Mouse (Mus musculus): Measurements from ENCODE around the gene Gm37240.
A peak's percentile ranks its signal among the peaks of the same experiment; 100 is the strongest.
"Not testable (repeated sequence)": the region's sequence is repeated elsewhere in the genome, so short reads cannot be mapped to it uniquely, and the experiment has no call there.

Gene Gm37240

DNA sequence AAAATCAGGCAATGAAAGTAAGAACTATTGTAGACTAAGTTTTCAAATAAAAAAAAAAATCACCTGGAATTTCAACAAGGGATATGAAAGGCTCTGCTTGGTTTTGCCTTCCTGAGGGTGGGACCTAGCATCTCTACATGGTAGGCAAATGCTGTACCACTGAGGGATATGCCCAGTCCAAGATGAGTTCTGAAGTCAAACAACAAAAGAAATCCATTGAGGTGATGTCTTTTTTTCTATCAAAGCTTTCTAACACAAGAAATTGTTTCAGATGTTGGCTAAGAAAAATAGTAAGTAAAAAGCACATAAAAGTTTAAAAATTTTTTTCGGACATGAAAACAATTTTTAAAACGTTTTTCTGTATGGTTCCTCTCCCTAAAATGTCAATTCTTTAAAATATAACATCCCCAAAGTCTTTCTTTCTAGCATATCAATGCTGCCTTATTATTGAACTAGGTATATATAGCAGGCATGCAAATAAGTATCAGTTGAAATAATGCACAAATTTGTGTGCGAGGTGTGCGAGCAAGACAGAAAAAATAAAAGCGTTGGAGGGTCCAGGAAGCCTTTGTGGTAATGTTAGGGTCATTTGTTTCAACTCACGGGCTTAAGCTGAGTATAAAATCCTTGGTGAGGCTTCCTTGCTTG is 314.0 kb downstream of the Gm37240 start:
- no peak for DNase-seq (ENCODE audit: low spot score in 2 of 2)

GRCm38 (mm10) chr3:85572502-85572901 is 314.8 kb downstream of the Gm37240 start:
- not testable (repeated sequence) for DNase-seq (ENCODE audit: low spot score in 2 of 2)

DNA sequence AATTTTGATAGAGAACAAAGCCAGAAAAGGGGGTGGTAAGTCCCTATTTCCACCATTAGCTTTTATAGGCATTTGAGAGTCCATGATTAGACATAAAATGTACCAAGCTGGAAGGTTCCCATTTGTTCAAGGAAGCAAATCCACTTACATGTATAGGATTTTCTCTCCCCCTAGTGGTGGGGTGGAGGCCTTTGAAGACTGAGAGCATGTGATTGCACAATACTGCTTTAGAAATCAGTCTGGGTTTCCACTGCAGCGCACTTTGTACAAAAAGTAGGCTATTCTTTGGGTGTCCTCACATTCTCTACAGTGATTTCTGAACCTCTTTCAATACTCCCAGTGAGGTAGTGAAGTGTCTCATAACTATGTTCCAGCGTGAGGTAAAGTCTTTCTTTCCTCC is 316.0 kb downstream of the Gm37240 start:
- peak; percentile 33 to 56 for DNase-seq (ENCODE audit: low spot score in 2 of 2)

DNA sequence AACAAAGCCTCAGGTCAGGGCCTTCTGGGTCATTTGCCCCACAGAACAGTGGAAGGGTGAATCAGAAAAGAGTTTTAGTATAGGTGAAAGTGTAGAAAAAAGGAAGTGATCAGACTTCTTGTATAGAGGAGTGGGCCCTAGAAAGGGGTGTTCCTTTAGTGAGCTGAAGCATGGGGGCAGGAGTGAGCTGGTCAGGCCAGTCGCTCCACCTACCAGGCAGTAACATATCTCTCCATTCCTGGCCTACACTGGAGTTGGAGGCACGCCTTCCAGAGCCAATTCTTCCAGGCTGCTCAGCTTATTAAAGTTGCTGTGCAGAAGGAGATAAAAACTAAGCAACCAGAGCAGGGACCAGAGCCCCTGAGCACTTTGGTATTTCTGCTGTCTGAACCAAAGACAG is 322.7 kb downstream of the Gm37240 start:
- DNase-seq (ENCODE audit: low spot score in 2 of 2) = no peak

- DNase-seq (ENCODE audit: low spot score in 2 of 2) = no peak
Observed at GRCm38 (mm10) chr3:85553731-85554277, 333.5 kb downstream of the Gm37240 start.

DNA sequence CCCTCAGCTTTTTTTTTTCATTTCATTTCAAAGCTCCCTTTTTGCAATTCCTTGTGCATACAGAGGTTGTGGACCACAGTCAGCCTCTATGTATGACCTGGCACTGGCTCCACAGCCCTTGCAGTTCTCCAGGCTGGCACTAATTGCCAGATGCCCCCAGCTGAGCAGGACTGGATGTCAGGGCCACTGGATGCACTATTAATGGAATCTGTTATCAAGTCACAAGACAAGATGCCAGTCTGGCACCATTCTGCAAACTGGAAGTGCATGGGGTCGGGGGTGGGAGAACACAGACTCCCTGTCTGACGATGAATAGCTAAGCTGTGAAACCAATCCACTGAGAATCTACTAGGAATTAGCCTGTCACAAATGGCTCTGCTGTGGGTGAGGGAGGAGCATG is 336.0 kb downstream of the Gm37240 start:
- DNase-seq (ENCODE audit: low spot score in 2 of 2) = peak in 1 of 2 experiments; percentile 37

DNA sequence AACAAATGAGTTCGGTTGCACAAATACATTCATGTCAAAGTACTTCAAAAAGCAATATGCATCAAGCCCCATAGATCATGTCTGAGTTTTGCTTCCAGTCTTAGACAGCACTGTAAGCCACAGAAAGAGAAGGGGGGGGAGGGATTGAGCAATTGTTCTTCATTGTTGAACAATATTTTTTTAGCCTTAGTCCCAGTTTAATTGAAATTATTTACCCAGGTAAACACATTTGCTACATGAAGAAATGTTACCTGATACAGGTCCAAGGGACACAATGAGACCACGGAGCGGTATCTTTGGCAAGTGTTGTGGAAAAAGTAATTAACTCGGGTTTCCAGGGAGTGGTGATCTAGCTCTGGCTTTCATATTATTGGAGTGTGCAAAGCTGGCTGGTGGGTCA is 337.0 kb downstream of the Gm37240 start:
- DNase-seq (ENCODE audit: low spot score in 2 of 2) = no peak

GRCm38 (mm10) chr3:85543652-85544051 is 343.7 kb downstream of the Gm37240 start:
- DNase-seq (ENCODE audit: low spot score in 2 of 2) = no peak

- no peak for DNase-seq (ENCODE audit: low spot score in 2 of 2)
Observed at GRCm38 (mm10) chr3:85542765-85543164, 344.6 kb downstream of the Gm37240 start.

- no peak for DNase-seq (ENCODE audit: low spot score in 2 of 2)
Observed at GRCm38 (mm10) chr3:85535621-85536520, 351.4 kb downstream of the Gm37240 start.

- DNase-seq (ENCODE audit: low spot score in 2 of 2) = no peak
Observed at GRCm38 (mm10) chr3:85535042-85535441, 352.3 kb downstream of the Gm37240 start.

DNA sequence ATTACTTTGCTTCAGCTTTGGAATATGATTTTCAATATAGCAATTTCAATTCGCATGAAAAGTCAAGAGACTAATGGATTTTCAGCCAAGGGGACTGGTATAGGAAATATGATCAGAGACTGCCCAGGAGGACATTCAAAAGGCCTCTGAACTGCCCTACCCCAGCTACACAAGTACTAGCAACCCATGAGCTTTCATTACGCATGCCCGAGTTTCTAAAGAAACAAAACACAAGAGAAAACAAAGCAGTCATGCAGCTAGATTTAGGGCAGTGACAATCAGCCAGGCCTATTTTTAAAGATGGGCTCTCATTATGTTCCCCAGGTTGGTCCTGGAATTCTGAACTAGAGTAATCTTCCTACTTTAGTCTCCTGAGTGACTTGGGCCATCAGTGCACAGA is 354.9 kb downstream of the Gm37240 start:
- DNase-seq (ENCODE audit: low spot score in 2 of 2) = no peak

DNA sequence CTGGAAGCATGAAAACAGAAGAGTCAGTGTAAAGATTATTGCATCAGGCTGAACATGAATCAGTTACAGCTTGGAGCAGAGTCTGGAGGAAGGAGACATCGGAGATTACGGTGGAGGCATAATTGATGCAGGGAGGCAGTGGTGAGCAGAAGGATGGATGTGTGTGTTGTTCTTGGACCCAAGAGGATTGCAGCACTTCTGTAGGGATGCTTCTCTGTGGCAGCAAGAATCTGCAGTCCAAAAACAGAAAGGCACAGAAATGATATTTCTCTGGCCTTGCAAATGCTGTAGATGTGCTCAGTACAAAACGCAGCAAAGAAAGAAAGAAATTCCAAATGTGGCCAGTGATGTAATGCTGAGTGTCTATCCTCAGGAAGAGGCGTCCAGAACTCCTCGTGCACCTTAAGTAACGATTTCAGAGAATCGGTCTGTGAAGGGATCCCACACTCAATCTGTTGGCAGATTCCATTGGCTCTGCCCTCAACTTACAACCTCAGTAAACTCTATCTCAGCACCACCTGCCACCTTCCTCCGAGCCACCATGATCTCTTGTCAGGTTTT is 356.6 kb downstream of the Gm37240 start:
- DNase-seq (ENCODE audit: low spot score in 2 of 2) = peak in 1 of 2 experiments; percentile 25

GRCm38 (mm10) chr3:85521311-85521907 is 365.9 kb downstream of the Gm37240 start:
- DNase-seq (ENCODE audit: low spot score in 2 of 2) = peak; percentile 35 to 37

- DNase-seq (ENCODE audit: low spot score in 2 of 2) = no peak
Observed at GRCm38 (mm10) chr3:85518668-85519067, 368.6 kb downstream of the Gm37240 start.

DNA sequence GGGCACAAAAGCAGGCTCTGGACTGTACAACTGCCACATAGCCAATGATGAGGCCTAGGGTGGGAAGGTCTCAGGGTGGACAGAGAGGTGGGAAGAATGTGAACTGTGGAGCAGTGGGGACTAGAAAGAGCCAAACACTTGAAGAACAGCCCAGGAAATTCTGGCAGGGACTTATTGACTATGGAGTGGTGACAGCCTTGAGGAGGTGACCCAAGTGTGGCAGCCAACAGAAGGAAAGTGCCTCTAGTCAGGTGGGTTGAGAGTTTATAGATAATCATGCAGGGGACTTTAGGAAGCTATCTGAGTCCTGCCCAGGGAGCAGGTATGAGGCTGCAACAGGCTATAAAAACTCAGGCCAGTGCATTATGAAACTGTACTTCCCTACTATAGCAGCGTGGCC is 369.2 kb downstream of the Gm37240 start:
- no peak for DNase-seq (ENCODE audit: low spot score in 2 of 2)

- no peak for DNase-seq (ENCODE audit: low spot score in 2 of 2)
Observed at GRCm38 (mm10) chr3:85516739-85517396, 370.4 kb downstream of the Gm37240 start.

- DNase-seq (ENCODE audit: low spot score in 2 of 2) = no peak
Observed at GRCm38 (mm10) chr3:85514700-85515099, 372.6 kb downstream of the Gm37240 start.

DNA sequence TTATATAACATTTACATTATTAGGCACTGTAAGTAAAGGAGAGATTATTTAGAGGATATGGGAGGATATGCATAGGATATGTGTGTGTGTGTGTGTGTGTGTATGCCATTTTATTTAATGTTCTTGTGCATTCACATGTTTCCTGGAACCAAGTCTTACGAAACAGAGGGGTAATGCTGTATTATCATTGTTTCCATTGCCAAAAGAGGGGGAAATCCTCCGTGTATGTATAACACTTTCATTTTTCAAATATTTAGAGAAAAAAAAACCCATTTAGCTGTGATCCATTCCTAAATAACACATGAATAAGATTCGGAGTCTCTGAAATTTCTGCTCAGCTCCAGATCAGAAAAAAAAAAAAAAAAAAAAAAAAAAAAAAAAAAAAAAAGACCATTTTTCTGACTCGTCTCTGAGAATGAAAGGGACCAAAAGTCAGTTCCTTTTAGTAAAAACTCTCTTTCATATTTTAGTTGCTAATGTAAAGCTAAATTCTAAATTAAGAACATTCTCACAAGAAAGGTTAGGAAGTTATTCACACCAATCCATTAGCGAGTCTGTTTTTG is 378.5 kb downstream of the Gm37240 start:
- DNase-seq (ENCODE audit: low spot score in 2 of 2) = no peak

- no peak for DNase-seq (ENCODE audit: low spot score in 2 of 2)
Observed at GRCm38 (mm10) chr3:85500096-85500495, 387.2 kb downstream of the Gm37240 start.

DNA sequence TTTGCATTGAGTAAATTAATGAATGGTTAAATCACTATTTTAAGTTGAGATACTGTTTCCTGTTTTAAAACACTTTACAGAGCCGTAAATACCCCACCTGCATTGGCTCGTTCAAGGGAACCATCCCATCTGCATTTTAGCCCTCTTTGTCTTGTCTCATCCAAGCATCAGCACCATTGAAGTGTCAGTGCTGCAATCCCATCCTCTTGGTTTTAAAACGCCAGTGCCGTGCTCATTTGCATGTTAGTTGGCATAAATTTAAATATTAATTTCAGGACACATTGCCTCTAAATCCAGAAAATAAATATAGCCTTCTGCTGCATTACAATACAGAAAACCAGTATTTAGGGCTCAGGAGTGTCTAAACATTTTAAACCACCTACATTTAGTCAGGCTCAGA is 391.2 kb downstream of the Gm37240 start:
- DNase-seq (ENCODE audit: low spot score in 2 of 2) = no peak

Measured in frontal cortex, postnatal 14 days (tissue).